Mouse (Mus musculus) cortical plate, adult 2 months (tissue): ENCODE results near the gene Pank1.

Experiments
- CTCF ChIP-seq: fragments of 200-500 bp; IDR thresholded peaks from 2 replicates; pipeline ENCODE4 v1.5.1; 2011; ENCODE audit warnings: mild to moderate bottlenecking, control low read depth, low read length; ENCODE audit not compliant: insufficient read depth; ENCODE audit errors: extremely low read depth
- POLR2A ChIP-seq: fragments of 200-500 bp; IDR thresholded peaks from 2 replicates; pipeline ENCODE4 v1.6.1; 2011; ENCODE audit warnings: mild to moderate bottlenecking, low read length, control low read depth; ENCODE audit not compliant: insufficient read depth; ENCODE audit errors: extremely low read depth

- TF ChIP-seq CTCF (no peak), POLR2A (no peak)
These were observed 75.9 kb downstream of the Pank1 start for GRCm38 (mm10) chr19:34803396-34803795.
